Mouse (Mus musculus): ENCODE data around the gene Lipc. TPM values are rescaled to one million over a fixed set of nuclear protein-coding genes. Genes with fewer than 3 reads are reported as not detected.

Lipc gene
- polyA plus RNA-seq, 1 experiment from 2014 or later = not detected

GRCm38 (mm10) chr9:70979171-70979570 lies 27.1 kb upstream of the Lipc start:
- no peak overlapping the region for H3K4me2 ChIP-seq (ENCODE audit: low read length)
- no peaks in the 10 kb centered on the region for H3K27me3 ChIP-seq (replicated peaks; ENCODE audit: control insufficient read depth, insufficient read depth, low read length)
- no peak overlapping the region for H3K9ac ChIP-seq (ENCODE audit: low read length)
- DNase-seq (ENCODE audit: low spot score) (no peak), ATAC-seq (replicated peaks; ENCODE audit: low FRiP score, low TSS enrichment, low read depth) (no peak)
- 89% methylated on average over 5 of the region's 5 CpGs for WGBS
- H3K36me3 ChIP-seq (ENCODE audit: control insufficient read depth, insufficient read depth, low read length) = no peaks in the 10 kb centered on the region
- no peak overlapping the region for H3K4me3 ChIP-seq (ENCODE audit: low read depth, low read length)
- no peak overlapping the region for H3K27ac ChIP-seq (ENCODE audit: low read depth)
- H3K4me1 ChIP-seq (replicated peaks; ENCODE audit: control insufficient read depth, insufficient read depth, low read length) = no peaks in the 10 kb centered on the region
- H3K9me3 ChIP-seq (ENCODE audit: control insufficient read depth, low read length) = peaks cover 6% of the 10 kb centered on the region

DNA sequence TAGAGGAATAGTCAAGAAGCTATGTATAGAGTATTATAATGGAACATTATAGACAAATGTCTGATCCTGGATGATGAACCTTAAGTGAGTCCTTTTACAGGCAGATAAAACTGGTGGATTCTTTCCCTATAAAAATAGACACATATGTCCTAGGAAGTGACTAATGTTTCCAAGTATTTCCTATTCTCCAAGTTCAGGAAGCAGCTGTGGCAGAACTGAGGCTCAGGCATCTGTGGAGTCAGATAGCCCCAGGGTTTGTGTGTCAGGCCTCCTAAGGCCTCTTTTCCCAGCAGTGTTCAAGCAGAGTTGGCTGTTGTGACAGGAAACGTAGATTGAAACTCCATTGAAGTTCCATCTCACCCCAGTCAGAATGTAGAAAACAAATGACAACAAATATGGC lies 25.4 kb upstream of the Lipc start:
- ATAC-seq (replicated peaks; ENCODE audit: low FRiP score, low TSS enrichment, low read depth) (no peak), DNase-seq (ENCODE audit: low spot score) (peak; percentile 42)
- peaks cover 6% of the 10 kb centered on the region for H3K9me3 ChIP-seq (ENCODE audit: control insufficient read depth, low read length)
- H3K27ac ChIP-seq (ENCODE audit: low read depth) = no peak overlapping the region
- H3K27me3 ChIP-seq (replicated peaks; ENCODE audit: control insufficient read depth, insufficient read depth, low read length) = no peaks in the 10 kb centered on the region
- H3K4me2 ChIP-seq (ENCODE audit: low read length) = no peak overlapping the region
- H3K9ac ChIP-seq (ENCODE audit: low read length) = no peak overlapping the region
- no peaks in the 10 kb centered on the region for H3K36me3 ChIP-seq (ENCODE audit: control insufficient read depth, insufficient read depth, low read length)
- no peak overlapping the region for H3K4me3 ChIP-seq (ENCODE audit: low read depth, low read length)
- H3K4me1 ChIP-seq (replicated peaks; ENCODE audit: control insufficient read depth, insufficient read depth, low read length) = no peaks in the 10 kb centered on the region
- WGBS = 82% methylated on average over 1 of the region's 1 CpGs

GRCm38 (mm10) chr9:70975921-70976320 lies 23.9 kb upstream of the Lipc start:
- ATAC-seq (replicated peaks; ENCODE audit: low FRiP score, low TSS enrichment, low read depth) (no peak), DNase-seq (ENCODE audit: low spot score) (no peak)
- Histone ChIP-seq H3K27ac (ENCODE audit: low read depth) (no peak overlapping the region), H3K27me3 (replicated peaks; ENCODE audit: control insufficient read depth, insufficient read depth, low read length) (no peaks in the 10 kb centered on the region), H3K9me3 (ENCODE audit: control insufficient read depth, low read length) (peaks cover 6% of the 10 kb centered on the region), H3K4me2 (ENCODE audit: low read length) (no peak overlapping the region), H3K9ac (ENCODE audit: low read length) (no peak overlapping the region), H3K4me1 (replicated peaks; ENCODE audit: control insufficient read depth, insufficient read depth, low read length) (no peaks in the 10 kb centered on the region), H3K4me3 (ENCODE audit: low read depth, low read length) (no peak overlapping the region), H3K36me3 (ENCODE audit: control insufficient read depth, insufficient read depth, low read length) (no peaks in the 10 kb centered on the region)
- 93% methylated on average over 2 of the region's 2 CpGs for WGBS

- H3K9me3 ChIP-seq (ENCODE audit: control insufficient read depth, low read length) = no peaks in the 10 kb centered on the region
- no peak overlapping the region for H3K9ac ChIP-seq (ENCODE audit: low read length)
- no peaks in the 10 kb centered on the region for H3K4me1 ChIP-seq (replicated peaks; ENCODE audit: control insufficient read depth, insufficient read depth, low read length)
- no peak overlapping the region for H3K27ac ChIP-seq (ENCODE audit: low read depth)
- no peaks in the 10 kb centered on the region for H3K27me3 ChIP-seq (replicated peaks; ENCODE audit: control insufficient read depth, insufficient read depth, low read length)
- ATAC-seq (replicated peaks; ENCODE audit: low FRiP score, low TSS enrichment, low read depth) (no peak), DNase-seq (ENCODE audit: low spot score) (no peak)
- H3K4me2 ChIP-seq (ENCODE audit: low read length) = no peak overlapping the region
- H3K36me3 ChIP-seq (ENCODE audit: control insufficient read depth, insufficient read depth, low read length) = no peaks in the 10 kb centered on the region
- no peak overlapping the region for H3K4me3 ChIP-seq (ENCODE audit: low read depth, low read length)
Measured at GRCm38 (mm10) chr9:70973286-70973685, 21.3 kb upstream of the Lipc start.

- Histone ChIP-seq H3K27me3 (replicated peaks; ENCODE audit: control insufficient read depth, insufficient read depth, low read length) (no peaks in the 10 kb centered on the region), H3K4me1 (replicated peaks; ENCODE audit: control insufficient read depth, insufficient read depth, low read length) (no peaks in the 10 kb centered on the region), H3K9ac (ENCODE audit: low read length) (no peak overlapping the region), H3K9me3 (ENCODE audit: control insufficient read depth, low read length) (no peaks in the 10 kb centered on the region), H3K4me3 (ENCODE audit: low read depth, low read length) (no peak overlapping the region), H3K4me2 (ENCODE audit: low read length) (no peak overlapping the region), H3K36me3 (ENCODE audit: control insufficient read depth, insufficient read depth, low read length) (no peaks in the 10 kb centered on the region), H3K27ac (ENCODE audit: low read depth) (no peak overlapping the region)
- 67% methylated on average over 3 of the region's 3 CpGs for WGBS
- no peak for ATAC-seq (replicated peaks; ENCODE audit: low FRiP score, low TSS enrichment, low read depth)
- DNase-seq (ENCODE audit: low spot score) = no peak
Measured at GRCm38 (mm10) chr9:70969244-70969643, 17.2 kb upstream of the Lipc start.

DNA sequence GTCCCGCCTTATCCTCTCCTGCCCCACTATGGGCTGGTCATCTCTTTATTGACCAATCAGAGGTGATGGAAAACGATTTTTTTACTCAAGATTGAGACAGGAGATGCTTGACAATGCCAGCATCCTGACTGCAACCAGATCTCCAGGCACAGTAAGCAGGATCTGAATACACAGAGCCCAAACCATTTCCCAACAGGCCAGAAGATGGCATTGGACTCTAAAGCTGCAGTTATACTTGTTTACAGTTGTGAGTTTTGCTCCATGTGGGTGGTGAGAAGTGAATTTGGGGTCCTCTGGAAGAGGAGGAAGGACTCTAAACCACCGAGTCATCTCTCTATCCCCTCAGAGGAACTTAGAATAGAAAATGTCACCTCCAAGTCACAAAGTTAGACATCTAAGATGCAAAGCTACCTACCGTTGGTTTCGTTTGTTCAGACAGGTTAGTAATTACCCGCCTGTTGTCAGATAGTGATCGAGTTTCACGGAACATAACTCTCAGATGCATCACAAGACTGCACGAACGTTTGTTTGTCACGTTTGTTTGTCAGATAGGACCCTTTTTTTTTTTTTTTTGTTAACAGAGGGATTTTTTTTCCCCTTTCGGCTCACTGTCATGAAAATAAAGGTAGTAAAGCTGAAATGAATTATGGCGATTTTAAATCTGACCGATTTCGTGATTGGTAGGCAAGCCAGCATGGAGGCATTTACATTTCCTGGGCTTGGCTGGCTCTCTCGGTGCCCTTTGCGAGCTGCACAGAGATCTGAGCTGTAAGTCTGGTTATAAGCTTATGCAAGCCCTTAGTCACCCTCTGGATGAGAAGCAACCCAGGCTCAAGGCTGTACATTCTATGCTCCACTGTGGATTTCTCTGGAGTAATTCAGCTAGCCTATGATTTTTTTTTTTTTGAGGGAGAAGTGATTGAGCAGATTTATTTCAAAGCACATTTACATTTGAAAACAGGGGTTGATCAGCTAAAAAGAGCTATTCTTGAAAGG lies 14.3 kb upstream of the Lipc start:
- no peaks in the 10 kb centered on the region for H3K36me3 ChIP-seq (ENCODE audit: control insufficient read depth, insufficient read depth, low read length)
- H3K27ac ChIP-seq (ENCODE audit: low read depth) = no peak overlapping the region
- H3K9ac ChIP-seq (ENCODE audit: low read length) = no peak overlapping the region
- no peaks in the 10 kb centered on the region for H3K9me3 ChIP-seq (ENCODE audit: control insufficient read depth, low read length)
- H3K4me2 ChIP-seq (ENCODE audit: low read length) = no peak overlapping the region
- no peak for ATAC-seq (replicated peaks; ENCODE audit: low FRiP score, low TSS enrichment, low read depth)
- no peaks in the 10 kb centered on the region for H3K27me3 ChIP-seq (replicated peaks; ENCODE audit: control insufficient read depth, insufficient read depth, low read length)
- no peak overlapping the region for H3K4me3 ChIP-seq (ENCODE audit: low read depth, low read length)
- 72% methylated on average over 17 of the region's 17 CpGs for WGBS
- no peaks in the 10 kb centered on the region for H3K4me1 ChIP-seq (replicated peaks; ENCODE audit: control insufficient read depth, insufficient read depth, low read length)
- no peak for DNase-seq (ENCODE audit: low spot score)

DNA sequence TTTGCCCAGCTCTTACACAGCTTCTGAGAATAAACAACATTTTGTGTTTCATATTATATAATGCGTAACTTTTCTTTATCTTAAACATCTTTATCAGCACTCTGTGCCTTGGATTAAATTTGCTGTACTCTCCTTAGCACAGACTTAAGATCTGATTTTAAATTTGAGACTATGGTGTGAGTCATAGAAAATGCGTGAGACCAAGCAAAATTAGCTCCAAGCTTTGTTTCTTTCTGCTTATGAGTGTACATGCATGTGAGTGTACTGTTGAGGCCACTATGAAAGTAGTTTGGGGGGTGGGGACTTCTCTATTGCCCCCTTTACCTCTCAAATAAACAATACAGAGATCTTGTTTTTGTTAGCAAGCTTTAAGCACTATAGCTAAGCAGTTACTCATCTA lies 13.4 kb upstream of the Lipc start:
- no peaks in the 10 kb centered on the region for H3K9me3 ChIP-seq (ENCODE audit: control insufficient read depth, low read length)
- H3K9ac ChIP-seq (ENCODE audit: low read length) = no peak overlapping the region
- 88% methylated on average over 2 of the region's 2 CpGs for WGBS
- DNase-seq (ENCODE audit: low spot score) (no peak), ATAC-seq (replicated peaks; ENCODE audit: low FRiP score, low TSS enrichment, low read depth) (no peak)
- H3K36me3 ChIP-seq (ENCODE audit: control insufficient read depth, insufficient read depth, low read length) = no peaks in the 10 kb centered on the region
- no peak overlapping the region for H3K4me3 ChIP-seq (ENCODE audit: low read depth, low read length)
- no peaks in the 10 kb centered on the region for H3K4me1 ChIP-seq (replicated peaks; ENCODE audit: control insufficient read depth, insufficient read depth, low read length)
- no peak overlapping the region for H3K27ac ChIP-seq (ENCODE audit: low read depth)
- H3K27me3 ChIP-seq (replicated peaks; ENCODE audit: control insufficient read depth, insufficient read depth, low read length) = no peaks in the 10 kb centered on the region
- H3K4me2 ChIP-seq (ENCODE audit: low read length) = no peak overlapping the region

DNA sequence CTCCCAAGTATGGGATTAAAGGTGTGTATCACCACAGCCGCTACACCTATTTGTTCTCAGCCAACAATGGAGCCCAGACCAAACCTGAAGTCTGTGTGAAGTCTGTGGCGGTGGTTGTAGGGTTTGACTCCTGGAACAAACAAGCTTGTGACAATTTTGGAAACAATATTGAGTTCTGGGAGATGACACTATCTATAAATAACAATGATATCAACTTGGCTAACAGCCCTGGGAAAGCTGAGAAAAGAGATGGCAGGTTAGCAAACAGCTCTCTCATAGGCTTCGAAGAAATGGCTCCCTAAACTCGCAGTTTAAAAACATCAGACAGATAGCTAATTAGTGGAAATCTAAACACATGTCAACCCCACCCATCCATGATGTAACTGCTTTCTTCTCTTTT lies 13.0 kb upstream of the Lipc start:
- H3K36me3 ChIP-seq (ENCODE audit: control insufficient read depth, insufficient read depth, low read length) = no peaks in the 10 kb centered on the region
- H3K9me3 ChIP-seq (ENCODE audit: control insufficient read depth, low read length) = no peaks in the 10 kb centered on the region
- no peak overlapping the region for H3K9ac ChIP-seq (ENCODE audit: low read length)
- no peak overlapping the region for H3K4me2 ChIP-seq (ENCODE audit: low read length)
- no peak for ATAC-seq (replicated peaks; ENCODE audit: low FRiP score, low TSS enrichment, low read depth)
- no peaks in the 10 kb centered on the region for H3K27me3 ChIP-seq (replicated peaks; ENCODE audit: control insufficient read depth, insufficient read depth, low read length)
- no peaks in the 10 kb centered on the region for H3K4me1 ChIP-seq (replicated peaks; ENCODE audit: control insufficient read depth, insufficient read depth, low read length)
- WGBS = 76% methylated on average over 4 of the region's 4 CpGs
- no peak overlapping the region for H3K27ac ChIP-seq (ENCODE audit: low read depth)
- no peak for DNase-seq (ENCODE audit: low spot score)
- H3K4me3 ChIP-seq (ENCODE audit: low read depth, low read length) = no peak overlapping the region

GRCm38 (mm10) chr9:70963461-70963891 lies 11.4 kb upstream of the Lipc start:
- H3K27me3 ChIP-seq (replicated peaks; ENCODE audit: control insufficient read depth, insufficient read depth, low read length) = no peaks in the 10 kb centered on the region
- no peaks in the 10 kb centered on the region for H3K9me3 ChIP-seq (ENCODE audit: control insufficient read depth, low read length)
- WGBS = 76% methylated on average over 7 of the region's 7 CpGs
- no peak for ATAC-seq (replicated peaks; ENCODE audit: low FRiP score, low TSS enrichment, low read depth)
- H3K4me2 ChIP-seq (ENCODE audit: low read length) = no peak overlapping the region
- no peak overlapping the region for H3K9ac ChIP-seq (ENCODE audit: low read length)
- H3K4me3 ChIP-seq (ENCODE audit: low read depth, low read length) = no peak overlapping the region
- H3K36me3 ChIP-seq (ENCODE audit: control insufficient read depth, insufficient read depth, low read length) = no peaks in the 10 kb centered on the region
- H3K4me1 ChIP-seq (replicated peaks; ENCODE audit: control insufficient read depth, insufficient read depth, low read length) = no peaks in the 10 kb centered on the region
- DNase-seq (ENCODE audit: low spot score) = no peak
- H3K27ac ChIP-seq (ENCODE audit: low read depth) = no peak overlapping the region

Measured in intestine, embryonic 14.5 days (tissue).